In the genomic region with DNA sequence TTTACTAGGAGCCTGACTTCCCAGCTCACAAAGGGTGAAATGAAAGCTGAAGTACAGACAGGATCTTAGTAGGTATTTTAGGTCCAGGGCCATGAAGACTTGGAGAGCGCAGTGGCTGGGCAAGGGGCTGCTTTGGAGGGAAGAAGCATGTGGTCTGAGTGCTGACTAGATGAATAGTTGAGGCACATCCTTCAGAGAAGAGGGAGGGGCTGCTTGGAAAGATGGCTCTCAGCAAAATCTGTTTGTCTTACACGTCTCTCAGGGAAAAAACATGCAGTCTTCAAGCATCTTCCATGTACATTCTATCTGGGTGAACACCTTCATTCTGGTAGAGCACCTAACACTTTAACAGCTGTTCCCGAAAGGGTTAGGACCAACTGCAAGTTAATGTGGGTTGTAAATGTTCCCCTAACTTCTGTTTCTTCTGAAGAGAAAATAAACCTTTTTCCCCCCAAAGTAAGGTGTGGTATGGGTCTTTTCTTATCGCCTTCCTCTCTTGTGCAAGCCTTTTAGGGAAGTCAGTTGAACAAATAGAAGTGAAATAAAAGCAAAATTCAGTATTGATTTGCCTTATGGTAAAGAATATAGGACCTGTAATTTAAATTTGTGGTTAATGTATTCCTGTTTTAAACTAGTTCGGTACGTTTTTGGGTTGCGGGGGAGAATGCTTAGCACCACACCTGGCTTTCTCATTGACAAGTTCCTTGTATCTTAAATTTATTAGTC, we compare ENCODE assay signal across 1 mouse cellular context.
A peak's percentile ranks its signal among the peaks of the same experiment; 100 is the strongest.
TF ChIP-seq lines count a peak whose summit lies in the region.

No protein-coding gene starts in this region.

TF ChIP-seq in CH12.LX, 34 proteins besides CTCF, POLR2A, EP300 and RAD21 (continued from another document):
- TF ChIP-seq POLR2AphosphoS2 (IDR thresholded peaks at IDR 0.05; ENCODE audit: low read depth, low read length) (peak; percentile 33; the same call in 1 of the 2 replicates), NRF1 (IDR thresholded peaks at IDR 0.05; ENCODE audit: low read depth, low read length) (no peak), ZKSCAN1 (IDR thresholded peaks at IDR 0.05; ENCODE audit: borderline replicate concordance, low read depth, low read length) (no peak), MXI1 (IDR thresholded peaks at IDR 0.05; ENCODE audit: low read depth, low read length) (peak; percentile 24; the same call in 1 of the 2 replicates), MYC (IDR thresholded peaks at IDR 0.05; ENCODE audit: low read depth, low read length) (no peak), ELF1 (IDR thresholded peaks at IDR 0.05; ENCODE audit: low read depth, low read length) (no peak; the same call in 1 of the 2 replicates), HCFC1 (IDR thresholded peaks at IDR 0.05; ENCODE audit: low read depth, low read length) (0 out of 2 replicates have a peak, but pooled peaks have one; percentile 17), CHD1 (IDR thresholded peaks at IDR 0.05; ENCODE audit: low read depth, low read length) (peak; percentile 80), JUND (conservative IDR thresholded peaks at IDR 0.05; ENCODE audit: low read depth, low read length) (0 out of 2 replicates have a peak, but pooled peaks have one; percentile 11), CHD2 (IDR thresholded peaks at IDR 0.05; ENCODE audit: low read length) (peak; percentile 39; the same call in 1 of the 2 replicates), RCOR1 (conservative IDR thresholded peaks at IDR 0.05; ENCODE audit: low read depth, low read length) (peak; percentile 72; the same call in 1 of the 2 replicates), SIN3A (IDR thresholded peaks at IDR 0.05; ENCODE audit: low read length) (peak; percentile 57; the same call in 1 of the 2 replicates), PAX5 (IDR thresholded peaks at IDR 0.05; ENCODE audit: low read length) (no peak), MAZ (IDR thresholded peaks at IDR 0.05; ENCODE audit: low read depth, low read length) (peak; percentile 32; the same call in 1 of the 2 replicates)
